Mouse (Mus musculus) heart, embryonic 16.5 days (tissue): ENCODE results near the gene Gucy2d. TPM values are rescaled to one million over a fixed set of nuclear protein-coding genes. Genes with fewer than 3 reads are reported as not detected.

Source experiments
- ATAC-seq: fragments of 200-750 bp; cut with Nextera tagmentation; replicated peaks from 2 replicates; pipeline ENCODE4 v1.8.0; 2017; ENCODE audit warnings: moderate number of reproducible peaks; ENCODE audit not compliant: insufficient read depth, low FRiP score; ENCODE audit errors: extremely low read depth
- H3K27ac ChIP-seq: fragments of 300-500 bp; sonication (generic); 2 replicates; pipeline ENCODE4 v1.5.1; 2014; ENCODE audit warnings: mild to moderate bottlenecking, low read length, control low read depth, moderate library complexity
- H3K27me3 ChIP-seq: fragments of 300-500 bp; sonication (generic); 2 replicates; pipeline ENCODE4 v1.6.1; 2014; ENCODE audit warnings: low read length, mixed read lengths; ENCODE audit not compliant: control insufficient read depth, insufficient read depth
- H3K36me3 ChIP-seq: fragments of 300-500 bp; sonication (generic); 2 replicates; pipeline ENCODE4 v1.6.1; 2014; ENCODE audit not compliant: control insufficient read depth, insufficient read depth
- H3K4me1 ChIP-seq: fragments of 300-500 bp; sonication (generic); 2 replicates; pipeline ENCODE4 v1.6.1; 2014; ENCODE audit warnings: low read length, mixed read lengths; ENCODE audit not compliant: control insufficient read depth, insufficient read depth
- H3K4me2 ChIP-seq: fragments of 300-500 bp; sonication (generic); 2 replicates; pipeline ENCODE4 v1.6.1; 2014; ENCODE audit warnings: low read depth, mild to moderate bottlenecking, control low read depth, low read length
- H3K4me3 ChIP-seq: fragments of 300-500 bp; sonication (generic); 2 replicates; pipeline ENCODE4 v1.5.1; 2014; ENCODE audit warnings: mild to moderate bottlenecking, control low read depth, low read length
- H3K9ac ChIP-seq: fragments of 300-500 bp; sonication (generic); 2 replicates; pipeline ENCODE4 v1.6.1; 2014; ENCODE audit warnings: low read length, control low read depth
- H3K9me3 ChIP-seq: fragments of 300-500 bp; sonication (generic); replicated peaks from 2 replicates; pipeline ENCODE4 v1.6.1; 2016; ENCODE audit warnings: low read length; ENCODE audit not compliant: control insufficient read depth
- WGBS: fragments of 180-500 bp; shearing (Covaris S2); extraction: QIAGEN DNeasy Blood & Tissue Kit; methylation state at CpG from one replicate; pipeline ENCODE4 v1.1.7; 2014; 5-methylcytosine and 5-hydroxymethylcytosine counted together
- polyA plus RNA-seq: library from polyadenylated mRNA; unstranded; fragments of >200 nt; fragmentation: Nextera tagmentation; extraction: Ambion mirVana; gene quantifications from 2 replicates; pipeline ENCODE4 v1.2.1, GENCODE M21; 2015

Gucy2d gene
- polyA plus RNA-seq, 1 experiment from 2014 or later: not detected

- H3K36me3 ChIP-seq: no peaks in the 10 kb centered on the region
- H3K4me3 ChIP-seq: peak overlapping the region; percentile 64; the same call in 1 of the 2 replicates
These were observed 51.4 kb downstream of the Gucy2d start for GRCm38 (mm10) chr7:98491451-98492200.

DNA sequence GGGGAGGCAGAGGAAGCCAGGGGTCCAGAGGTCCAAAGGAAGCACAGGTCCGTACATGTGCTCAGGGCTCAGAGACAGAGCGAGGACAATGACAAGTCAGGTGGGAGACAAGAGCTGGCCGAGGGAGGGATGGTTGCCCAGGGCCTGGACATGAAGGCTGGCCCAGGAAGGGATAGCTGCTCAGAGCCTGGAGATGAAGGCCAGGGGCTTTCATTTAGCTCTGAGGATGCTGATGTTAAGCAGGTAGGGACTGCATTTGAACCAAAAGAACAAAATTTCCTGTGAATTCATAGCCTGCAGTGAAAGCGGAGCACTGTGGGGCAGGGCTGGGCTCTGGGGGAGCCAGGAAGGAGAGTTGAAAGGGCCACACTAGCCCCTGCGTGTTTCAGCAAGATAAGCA lies 52.1 kb downstream of the Gucy2d start:
- H3K27me3 ChIP-seq: no peaks in the 10 kb centered on the region
- WGBS: 60% methylated on average over 5 of the region's 5 CpGs
- no peaks in the 10 kb centered on the region for H3K9me3 ChIP-seq
- peaks cover 20% of the 10 kb centered on the region for H3K4me1 ChIP-seq
- no peak for ATAC-seq
- H3K9ac ChIP-seq: peak overlapping the region; percentile 24; the same call in 1 of the 2 replicates
- H3K4me3 ChIP-seq: peak overlapping the region; percentile 9; the same call in 1 of the 2 replicates
- no peaks in the 10 kb centered on the region for H3K36me3 ChIP-seq
- peak overlapping the region; percentile 42 for H3K4me2 ChIP-seq
- H3K27ac ChIP-seq: no peak overlapping the region; the same call in 1 of the 2 replicates

More at GRCm38 (mm10) chr7:98491451-98492200, 51.4 kb downstream of the Gucy2d start:
- no peak overlapping the region for H3K27ac ChIP-seq
- no peak for ATAC-seq
- H3K9ac ChIP-seq: 0 out of 2 replicates have a peak overlapping the region, but pooled peaks have one; percentile 24
- peak overlapping the region; percentile 77 for H3K4me2 ChIP-seq
- 72% methylated on average over 9 of the region's 9 CpGs for WGBS
- no peaks in the 10 kb centered on the region for H3K9me3 ChIP-seq
- H3K27me3 ChIP-seq: no peaks in the 10 kb centered on the region
- peaks cover 20% of the 10 kb centered on the region for H3K4me1 ChIP-seq

DNA sequence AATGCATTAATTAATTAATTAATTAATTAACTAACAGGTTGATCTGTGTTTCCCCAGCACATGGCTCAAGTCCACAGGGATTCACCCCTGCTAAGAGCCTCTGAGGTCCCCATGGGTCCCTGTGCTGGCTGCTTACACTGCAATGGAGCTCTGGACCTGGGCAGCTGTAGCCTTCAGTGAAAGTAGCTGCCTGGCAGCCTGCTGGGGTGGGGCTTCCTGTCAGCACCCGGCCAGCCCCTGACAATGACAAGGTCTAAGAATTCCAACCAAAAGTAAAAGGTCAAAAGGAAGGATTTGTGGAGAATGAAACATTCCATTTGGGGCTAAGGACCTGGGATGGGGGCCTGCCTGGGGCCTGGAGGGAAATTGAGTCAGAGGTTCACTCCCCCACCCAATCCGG lies 53.1 kb downstream of the Gucy2d start:
- Histone ChIP-seq H3K36me3 (no peaks in the 10 kb centered on the region), H3K9me3 (no peaks in the 10 kb centered on the region), H3K27ac (no peak overlapping the region), H3K4me1 (peaks cover 20% of the 10 kb centered on the region), H3K4me2 (no peak overlapping the region), H3K4me3 (no peak overlapping the region), H3K27me3 (no peaks in the 10 kb centered on the region), H3K9ac (no peak overlapping the region)
- 45% methylated on average over 2 of the region's 2 CpGs for WGBS
- no peak for ATAC-seq

DNA sequence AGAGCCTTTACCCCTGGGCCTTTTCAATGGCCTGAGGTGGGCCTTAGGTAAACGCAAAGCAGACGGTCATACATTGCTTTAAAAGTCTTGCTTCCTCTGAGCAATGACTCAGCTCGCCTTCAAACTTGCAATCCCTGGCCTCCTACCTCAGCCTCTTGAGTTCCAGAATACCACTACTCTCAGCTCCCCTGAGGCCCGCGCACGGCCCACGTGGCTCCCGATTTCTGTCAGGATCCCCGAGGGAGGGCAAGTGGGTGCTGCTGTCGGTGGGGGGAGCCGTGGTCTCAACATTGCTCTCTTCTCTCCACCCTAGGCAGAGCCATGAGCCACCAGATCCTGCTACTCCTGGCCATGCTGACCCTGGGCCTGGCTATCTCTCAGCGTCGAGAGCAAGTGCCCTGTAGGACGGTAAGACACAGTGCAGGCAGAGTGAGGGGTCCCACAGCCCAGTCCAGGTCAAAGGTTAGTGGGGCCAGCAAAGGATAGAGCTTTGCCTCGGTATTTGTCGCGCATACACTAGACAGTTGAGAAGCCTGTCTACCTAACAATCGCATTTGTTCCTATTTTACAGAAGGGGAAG lies 53.8 kb downstream of the Gucy2d start:
- H3K36me3 ChIP-seq: no peaks in the 10 kb centered on the region
- no peaks in the 10 kb centered on the region for H3K9me3 ChIP-seq
- H3K9ac ChIP-seq: no peak overlapping the region
- H3K4me2 ChIP-seq: no peak overlapping the region
- H3K27me3 ChIP-seq: no peaks in the 10 kb centered on the region
- no peak for ATAC-seq
- H3K4me1 ChIP-seq: peaks cover 20% of the 10 kb centered on the region
- 55% methylated on average over 18 of the region's 18 CpGs for WGBS
- H3K27ac ChIP-seq: no peak overlapping the region
- no peak overlapping the region for H3K4me3 ChIP-seq

DNA sequence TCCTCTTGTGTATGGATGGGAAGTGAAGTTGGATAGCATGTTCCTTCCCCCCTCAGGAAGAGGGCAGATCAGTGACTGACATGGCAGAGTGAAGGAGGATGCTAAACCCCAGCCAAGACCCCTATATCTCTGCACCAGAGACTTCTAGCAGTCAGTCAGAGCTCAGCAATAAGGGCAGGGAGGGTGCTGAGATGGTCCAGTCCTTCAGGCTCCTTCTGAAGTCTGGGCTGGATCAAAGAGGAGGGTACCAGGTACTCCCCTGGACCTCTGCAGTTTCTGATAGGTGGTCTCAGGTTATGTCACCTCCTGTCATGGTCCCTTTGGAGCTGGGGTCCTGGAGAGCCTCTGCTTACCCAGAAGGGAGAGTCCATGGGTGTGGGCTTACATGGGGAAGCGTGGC lies 55.4 kb downstream of the Gucy2d start:
- no peak for ATAC-seq
- Histone ChIP-seq H3K36me3 (no peaks in the 10 kb centered on the region), H3K4me1 (peaks cover 11% of the 10 kb centered on the region), H3K27ac (no peak overlapping the region), H3K27me3 (no peaks in the 10 kb centered on the region), H3K4me2 (no peak overlapping the region), H3K9me3 (no peaks in the 10 kb centered on the region), H3K4me3 (no peak overlapping the region), H3K9ac (no peak overlapping the region)
- 92% methylated on average over 1 of the region's 1 CpGs for WGBS

DNA sequence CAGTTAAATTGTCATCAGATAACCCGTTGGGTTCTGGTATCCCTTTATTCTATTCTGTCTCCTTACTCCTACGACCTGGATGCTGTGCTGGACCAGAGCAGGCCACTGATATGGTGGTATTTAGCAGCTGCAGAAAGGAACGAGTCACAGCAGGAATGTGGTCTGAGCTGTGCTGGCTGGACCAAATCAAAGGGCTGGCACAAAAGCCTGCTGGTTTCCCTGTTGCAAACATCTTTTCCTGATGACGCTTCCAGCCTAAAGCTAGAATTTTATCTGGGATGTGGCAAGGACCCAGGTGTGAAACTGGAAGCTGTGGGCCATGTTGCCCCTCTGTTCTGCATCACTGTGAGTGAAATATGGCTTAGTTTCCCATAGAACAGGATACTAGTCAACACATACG lies 57.2 kb downstream of the Gucy2d start:
- Histone ChIP-seq H3K27ac (no peak overlapping the region), H3K27me3 (no peaks in the 10 kb centered on the region), H3K4me2 (no peak overlapping the region), H3K9me3 (no peaks in the 10 kb centered on the region), H3K4me3 (no peak overlapping the region), H3K9ac (no peak overlapping the region), H3K4me1 (peaks cover 14% of the 10 kb centered on the region), H3K36me3 (no peaks in the 10 kb centered on the region)
- no peak for ATAC-seq
- WGBS: 44% methylated on average over 5 of the region's 5 CpGs

- H3K27me3 ChIP-seq: no peaks in the 10 kb centered on the region
- ATAC-seq: no peak
- H3K9me3 ChIP-seq: no peaks in the 10 kb centered on the region
These were observed 57.9 kb downstream of the Gucy2d start for GRCm38 (mm10) chr7:98498101-98498500.

GRCm38 (mm10) chr7:98498656-98499560 lies 58.7 kb downstream of the Gucy2d start:
- H3K27me3 ChIP-seq: no peaks in the 10 kb centered on the region
- no peak overlapping the region for H3K27ac ChIP-seq
- ATAC-seq: no peak
- WGBS: 84% methylated on average over 20 of the region's 20 CpGs
- H3K9me3 ChIP-seq: no peaks in the 10 kb centered on the region
- H3K4me2 ChIP-seq: no peak overlapping the region
- H3K36me3 ChIP-seq: no peaks in the 10 kb centered on the region
- no peak overlapping the region for H3K4me3 ChIP-seq
- peaks cover 8% of the 10 kb centered on the region for H3K4me1 ChIP-seq
- no peak overlapping the region for H3K9ac ChIP-seq

More at GRCm38 (mm10) chr7:98498101-98498500, 57.9 kb downstream of the Gucy2d start:
- Histone ChIP-seq H3K4me1 (peaks cover 13% of the 10 kb centered on the region), H3K27ac (no peak overlapping the region), H3K9ac (no peak overlapping the region), H3K4me3 (no peak overlapping the region), H3K36me3 (no peaks in the 10 kb centered on the region), H3K4me2 (no peak overlapping the region)
- 91% methylated on average over 12 of the region's 12 CpGs for WGBS
